Mouse (Mus musculus): ENCODE results near the gene Tmem117. TPM values are rescaled to one million over a fixed set of nuclear protein-coding genes. Genes with fewer than 3 reads are reported as not detected.

Tmem117 gene
- polyA plus RNA-seq, 1 experiment, result 1.3 TPM

GRCm38 (mm10) chr15:95055081-95055650 lies 426.1 kb downstream of the Tmem117 start:
- TF ChIP-seq CTCF (IDR thresholded peaks at IDR 0.05; ENCODE audit: insufficient read depth, low read length) (no peak), POLR2A (IDR thresholded peaks at IDR 0.05; ENCODE audit: borderline replicate concordance, extremely low read depth, low read depth, low read length) (no peak)
- DNase-seq, result no peak
- no peak overlapping the region for H3K4me3 ChIP-seq (replicated peaks; ENCODE audit: extremely low read depth, low read depth, low read length)
- 86% methylated on average over 8 of the region's 8 CpGs for WGBS
- no peaks in the 10 kb centered on the region for H3K4me1 ChIP-seq (ENCODE audit: control insufficient read depth, insufficient read depth, low read length)

GRCm38 (mm10) chr15:95068023-95068422 lies 439.0 kb downstream of the Tmem117 start:
- TF ChIP-seq POLR2A (IDR thresholded peaks at IDR 0.05; ENCODE audit: borderline replicate concordance, extremely low read depth, low read depth, low read length), result no peak
- no peak for TF ChIP-seq CTCF (IDR thresholded peaks at IDR 0.05; ENCODE audit: insufficient read depth, low read length)
- Histone ChIP-seq H3K4me1 (ENCODE audit: control insufficient read depth, insufficient read depth, low read length) (no peaks in the 10 kb centered on the region), H3K4me3 (replicated peaks; ENCODE audit: extremely low read depth, low read depth, low read length) (no peak overlapping the region)
- WGBS, result 84% methylated on average over 1 of the region's 1 CpGs
- no peak for DNase-seq

DNA sequence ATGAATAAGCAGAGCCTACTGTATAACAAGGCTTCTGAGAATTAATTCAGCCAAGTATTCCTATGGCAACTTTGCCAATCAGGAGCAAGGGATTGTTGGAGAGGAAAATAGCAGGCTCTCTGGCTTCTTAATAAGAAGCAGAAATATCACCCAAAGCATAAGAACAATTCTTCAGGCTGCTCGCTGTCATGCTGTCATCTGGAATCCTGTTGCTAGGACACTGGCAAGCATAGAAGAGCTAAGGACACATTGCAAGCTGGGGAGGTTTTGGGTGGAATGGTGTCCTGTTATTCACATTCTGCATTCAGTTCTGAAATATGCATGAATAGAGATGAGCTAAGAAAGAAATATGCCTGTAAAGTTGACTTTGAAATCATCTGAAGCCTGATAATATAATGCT lies 439.8 kb downstream of the Tmem117 start:
- 80% methylated on average over 1 of the region's 1 CpGs for WGBS
- H3K4me3 ChIP-seq (replicated peaks; ENCODE audit: extremely low read depth, low read depth, low read length), result no peak overlapping the region
- DNase-seq, result no peak
- TF ChIP-seq CTCF (IDR thresholded peaks at IDR 0.05; ENCODE audit: insufficient read depth, low read length), result no peak
- TF ChIP-seq POLR2A (IDR thresholded peaks at IDR 0.05; ENCODE audit: borderline replicate concordance, extremely low read depth, low read depth, low read length), result no peak
- no peaks in the 10 kb centered on the region for H3K4me1 ChIP-seq (ENCODE audit: control insufficient read depth, insufficient read depth, low read length)

GRCm38 (mm10) chr15:95070881-95071280 lies 441.8 kb downstream of the Tmem117 start:
- 81% methylated on average over 7 of the region's 7 CpGs for WGBS
- Histone ChIP-seq H3K4me3 (replicated peaks; ENCODE audit: extremely low read depth, low read depth, low read length) (no peak overlapping the region), H3K4me1 (ENCODE audit: control insufficient read depth, insufficient read depth, low read length) (no peaks in the 10 kb centered on the region)
- no peak for DNase-seq
- TF ChIP-seq CTCF (IDR thresholded peaks at IDR 0.05; ENCODE audit: insufficient read depth, low read length) (no peak), POLR2A (IDR thresholded peaks at IDR 0.05; ENCODE audit: borderline replicate concordance, extremely low read depth, low read depth, low read length) (no peak)

- TF ChIP-seq POLR2A (IDR thresholded peaks at IDR 0.05; ENCODE audit: borderline replicate concordance, extremely low read depth, low read depth, low read length) (no peak), CTCF (IDR thresholded peaks at IDR 0.05; ENCODE audit: insufficient read depth, low read length) (no peak)
- WGBS, result 86% methylated on average over 12 of the region's 12 CpGs
- Histone ChIP-seq H3K4me1 (ENCODE audit: control insufficient read depth, insufficient read depth, low read length) (no peaks in the 10 kb centered on the region), H3K4me3 (replicated peaks; ENCODE audit: extremely low read depth, low read depth, low read length) (no peak overlapping the region)
- no peak for DNase-seq
These were observed 446.3 kb downstream of the Tmem117 start for GRCm38 (mm10) chr15:95075356-95075755.

DNA sequence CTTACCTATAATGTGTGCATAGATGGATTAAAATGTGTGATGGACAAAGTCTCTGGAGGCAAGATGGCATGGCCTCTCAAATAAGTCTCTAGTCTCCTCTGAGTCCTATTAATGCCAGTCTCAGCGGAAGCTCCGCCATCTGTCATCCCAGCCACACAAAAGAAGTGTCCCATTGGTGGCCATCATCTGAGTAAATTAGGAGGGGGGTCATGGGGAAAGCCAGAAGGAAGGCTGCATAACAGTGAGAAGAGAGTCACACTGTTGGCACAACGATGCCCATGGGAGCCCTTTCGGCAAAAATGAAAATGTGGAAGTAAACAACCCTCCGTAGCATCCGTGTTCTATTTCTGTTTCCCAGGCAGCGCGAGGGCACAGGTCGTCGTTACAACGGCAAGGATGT lies 452.6 kb downstream of the Tmem117 start:
- no peak for TF ChIP-seq CTCF (IDR thresholded peaks at IDR 0.05; ENCODE audit: insufficient read depth, low read length)
- no peak for TF ChIP-seq POLR2A (IDR thresholded peaks at IDR 0.05; ENCODE audit: borderline replicate concordance, extremely low read depth, low read depth, low read length)
- Histone ChIP-seq H3K4me3 (replicated peaks; ENCODE audit: extremely low read depth, low read depth, low read length) (no peak overlapping the region), H3K4me1 (ENCODE audit: control insufficient read depth, insufficient read depth, low read length) (no peaks in the 10 kb centered on the region)
- DNase-seq, result no peak
- 87% methylated on average over 11 of the region's 11 CpGs for WGBS

DNA sequence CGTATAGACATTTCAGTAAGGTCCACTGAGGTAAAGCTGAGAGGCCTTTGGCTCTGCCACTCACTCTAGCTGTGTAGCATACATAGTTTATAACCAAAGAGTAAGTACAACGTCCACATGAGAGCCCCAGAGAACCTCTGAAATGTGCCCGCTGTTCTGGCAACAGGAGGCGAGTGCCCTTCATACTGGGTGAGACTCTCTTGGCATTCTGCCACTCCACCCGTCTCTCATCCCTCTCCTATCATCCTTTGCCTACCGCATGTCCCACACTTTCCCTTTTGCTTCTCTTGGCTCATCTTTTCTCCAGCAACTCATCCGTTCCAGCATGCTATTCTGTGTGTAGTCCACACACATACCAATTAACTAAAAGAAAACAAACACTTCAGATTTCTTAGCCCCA lies 456.9 kb downstream of the Tmem117 start:
- no peaks in the 10 kb centered on the region for H3K4me1 ChIP-seq (ENCODE audit: control insufficient read depth, insufficient read depth, low read length)
- no peak overlapping the region for H3K4me3 ChIP-seq (replicated peaks; ENCODE audit: extremely low read depth, low read depth, low read length)
- no peak for DNase-seq
- no peak for TF ChIP-seq POLR2A (IDR thresholded peaks at IDR 0.05; ENCODE audit: borderline replicate concordance, extremely low read depth, low read depth, low read length)
- no peak for TF ChIP-seq CTCF (IDR thresholded peaks at IDR 0.05; ENCODE audit: insufficient read depth, low read length)
- 60% methylated on average over 7 of the region's 7 CpGs for WGBS

DNA sequence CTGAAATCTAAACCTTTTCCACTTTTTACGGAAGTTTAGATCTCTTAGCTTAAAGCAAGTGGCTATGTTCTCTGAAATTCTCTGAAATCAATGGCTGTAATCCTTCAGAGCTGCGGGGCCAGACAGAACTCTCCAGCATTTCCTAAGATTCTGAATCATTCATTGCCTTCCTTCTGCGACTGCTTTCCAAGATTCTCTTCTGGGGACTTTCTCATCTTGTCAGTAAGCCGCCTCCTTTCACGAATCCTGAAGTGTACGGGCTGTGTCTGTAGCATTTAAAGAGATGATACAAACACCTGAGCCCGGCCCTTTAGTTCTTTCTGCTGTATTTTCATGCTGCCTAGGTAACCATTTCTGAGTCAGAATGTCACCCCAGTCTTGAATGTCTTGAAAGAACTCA lies 471.1 kb downstream of the Tmem117 start:
- WGBS, result 82% methylated on average over 7 of the region's 7 CpGs
- H3K4me1 ChIP-seq (ENCODE audit: control insufficient read depth, insufficient read depth, low read length), result no peaks in the 10 kb centered on the region
- TF ChIP-seq CTCF (IDR thresholded peaks at IDR 0.05; ENCODE audit: insufficient read depth, low read length), result no peak
- no peak for TF ChIP-seq POLR2A (IDR thresholded peaks at IDR 0.05; ENCODE audit: borderline replicate concordance, extremely low read depth, low read depth, low read length)
- H3K4me3 ChIP-seq (replicated peaks; ENCODE audit: extremely low read depth, low read depth, low read length), result no peak overlapping the region
- no peak for DNase-seq

GRCm38 (mm10) chr15:95101522-95101921 lies 472.5 kb downstream of the Tmem117 start:
- Histone ChIP-seq H3K4me3 (replicated peaks; ENCODE audit: extremely low read depth, low read depth, low read length) (no peak overlapping the region), H3K4me1 (ENCODE audit: control insufficient read depth, insufficient read depth, low read length) (no peaks in the 10 kb centered on the region)
- TF ChIP-seq POLR2A (IDR thresholded peaks at IDR 0.05; ENCODE audit: borderline replicate concordance, extremely low read depth, low read depth, low read length) (no peak), CTCF (IDR thresholded peaks at IDR 0.05; ENCODE audit: insufficient read depth, low read length) (no peak)
- no peak for DNase-seq

DNA sequence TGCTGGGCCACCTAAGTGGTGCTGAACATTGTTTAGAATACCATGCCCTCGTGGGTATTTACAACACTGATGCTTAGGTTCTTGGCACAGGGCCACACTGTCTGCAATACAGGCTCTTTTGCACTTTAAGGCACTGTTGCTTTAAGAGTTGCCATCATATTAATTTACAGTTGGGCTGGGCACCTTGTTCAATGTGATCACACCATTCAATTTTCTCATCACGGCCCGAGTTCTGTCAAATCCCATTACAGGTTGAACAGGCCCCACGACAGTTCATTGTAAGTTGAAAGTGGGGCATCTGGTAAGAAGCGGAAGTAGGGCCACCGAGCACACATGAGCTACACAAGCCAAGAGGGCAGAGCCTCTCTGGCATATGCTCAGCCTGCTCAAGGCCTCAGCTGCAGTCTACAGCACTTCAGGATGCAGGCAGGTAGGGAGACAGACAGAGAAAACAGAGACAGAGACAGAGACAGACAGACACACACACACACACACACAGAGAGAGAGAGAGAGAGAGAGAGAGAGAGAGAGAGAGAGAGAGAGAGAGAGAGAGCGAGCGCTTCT lies 478.3 kb downstream of the Tmem117 start:
- DNase-seq, result no peak
- WGBS, result 71% methylated on average over 8 of the region's 8 CpGs
- TF ChIP-seq POLR2A (IDR thresholded peaks at IDR 0.05; ENCODE audit: borderline replicate concordance, extremely low read depth, low read depth, low read length), result no peak
- no peak for TF ChIP-seq CTCF (IDR thresholded peaks at IDR 0.05; ENCODE audit: insufficient read depth, low read length)
- Histone ChIP-seq H3K4me3 (replicated peaks; ENCODE audit: extremely low read depth, low read depth, low read length) (no peak overlapping the region), H3K4me1 (ENCODE audit: control insufficient read depth, insufficient read depth, low read length) (no peaks in the 10 kb centered on the region)
